ENCODE assay signal across 28 mouse cellular contexts in genomic region chr6:81647615-81648375, GRCm38 (mm10).
A peak's percentile ranks its signal among the peaks of the same experiment; 100 is the strongest.
DNase-seq lines count a peak whose midpoint lies in the region; ATAC-seq and TF ChIP-seq lines count a peak whose summit lies in the region.
"Had no signal": no experiment of that assay in that cellular context is flagged by ENCODE, and none has a peak within 500 bp of the region (broad histone marks: within the 10 kb centered on the region; RNA-seq: fewer than 3 reads in every experiment).

No protein-coding gene starts in this region.

- WGBS in limb, embryonic 14.5 days, result 77% methylated on average over 3 of the region's 3 CpGs
- WGBS in limb, embryonic 10.5 days, result 82% methylated on average over 3 of the region's 3 CpGs
- 52% methylated on average over 3 of the region's 3 CpGs for WGBS in lung, embryonic 16.5 days
- WGBS in lung, adult 2 months, result 48% methylated on average over 3 of the region's 3 CpGs
- WGBS in lung, postnatal 0 days, result 52% methylated on average over 3 of the region's 3 CpGs

- no peaks in the 10 kb centered on the region for H3K9me3 ChIP-seq in limb, embryonic 14.5 days (ENCODE audit: control insufficient read depth, low read length)
- no peaks in the 10 kb centered on the region for H3K9me3 ChIP-seq in limb, embryonic 10.5 days (replicated peaks)
- H3K9me3 ChIP-seq in lung, embryonic 16.5 days (ENCODE audit: control insufficient read depth, low read length), result no peaks in the 10 kb centered on the region
- H3K9me3 ChIP-seq in lung, postnatal 0 days (ENCODE audit: low read length), result no peaks in the 10 kb centered on the region
- H3K9me3 ChIP-seq: embryonic facial prominence, embryonic 15.5 days; forebrain, embryonic 12.5 days; forebrain, embryonic 15.5 days; heart, embryonic 10.5 days had no signal

- no peak overlapping the region for H3K4me3 ChIP-seq in limb, embryonic 14.5 days (replicated peaks; ENCODE audit: low read length)
- no peak overlapping the region for H3K4me3 ChIP-seq in limb, embryonic 10.5 days
- no peak overlapping the region for H3K4me3 ChIP-seq in lung, embryonic 16.5 days (ENCODE audit: low read length)
- H3K4me3 ChIP-seq in lung, adult 2 months (replicated peaks; ENCODE audit: extremely low read depth, low read depth, low read length), result no peak overlapping the region
- no peak overlapping the region for H3K4me3 ChIP-seq in lung, postnatal 0 days (ENCODE audit: low read depth, low read length)
- H3K4me3 ChIP-seq: embryonic facial prominence, embryonic 15.5 days; erythroblast, embryonic 14.5 days; forebrain, embryonic 12.5 days; forebrain, embryonic 15.5 days; heart, embryonic 10.5 days; heart, embryonic 13.5 days had no signal

- H3K4me1 ChIP-seq in limb, embryonic 14.5 days (ENCODE audit: control insufficient read depth, insufficient read depth, low read length), result no peaks in the 10 kb centered on the region
- no peaks in the 10 kb centered on the region for H3K4me1 ChIP-seq in limb, embryonic 10.5 days
- no peaks in the 10 kb centered on the region for H3K4me1 ChIP-seq in lung, embryonic 16.5 days (replicated peaks; ENCODE audit: control insufficient read depth, insufficient read depth, low read length)
- no peaks in the 10 kb centered on the region for H3K4me1 ChIP-seq in lung, adult 2 months (ENCODE audit: control insufficient read depth, insufficient read depth, low read length)
- H3K4me1 ChIP-seq in lung, postnatal 0 days (ENCODE audit: insufficient read depth, low read depth, low read length), result no peaks in the 10 kb centered on the region
- H3K4me1 ChIP-seq: embryonic facial prominence, embryonic 15.5 days; forebrain, embryonic 12.5 days; forebrain, embryonic 15.5 days; heart, embryonic 10.5 days; heart, embryonic 13.5 days had no signal

- peak; percentile 13 for DNase-seq in limb, embryonic 14.5 days (ENCODE audit: low spot score)
- DNase-seq in limb, embryonic 10.5 days (ENCODE audit: low spot score), result no peak
- DNase-seq in lung, adult 2 months, result no peak
- peak; percentile 78 for DNase-seq in lung, postnatal 0 days (ENCODE audit: low spot score)
- peak; percentile 30 for DNase-seq in lung, postnatal 36 days
- no peak for DNase-seq in right cerebral cortex, adult 18-20 months
- DNase-seq: adrenal gland, postnatal 10 days; adrenal gland, postnatal 36 days; B cell, adult 2 months; cerebellum, adult 18-20 months; cerebellum, adult 9-10 months; cerebellum, postnatal 25 days; gastrocnemius, postnatal 25 days; heart, adult 18-20 months; heart, postnatal 14 days; heart, postnatal 4 days had no signal

- ATAC-seq in limb, embryonic 14.5 days (ENCODE audit: low FRiP score, low read depth), result no peak
- peak; percentile 90 for ATAC-seq in lung, embryonic 16.5 days (ENCODE audit: low read depth)
- ATAC-seq in lung, postnatal 0 days, result peak; percentile 93
- ATAC-seq: forebrain, embryonic 15.5 days; hindbrain, postnatal 0 days; Patski had no signal

- no peak for TF ChIP-seq POLR2A in limb, embryonic 14.5 days (IDR thresholded peaks at IDR 0.05; ENCODE audit: borderline replicate concordance, extremely low read depth, insufficient read depth, insufficient read length)
- no peak for TF ChIP-seq POLR2A in lung, adult 2 months (IDR thresholded peaks at IDR 0.05; ENCODE audit: borderline replicate concordance, extremely low read depth, low read depth, low read length)

- no peak overlapping the region for H3K9ac ChIP-seq in limb, embryonic 14.5 days (ENCODE audit: low read depth, low read length, severe bottlenecking)
- H3K9ac ChIP-seq in lung, embryonic 16.5 days (ENCODE audit: low read length), result no peak overlapping the region
- no peak overlapping the region for H3K9ac ChIP-seq in lung, postnatal 0 days (replicated peaks; ENCODE audit: low read depth)
- H3K9ac ChIP-seq: embryonic facial prominence, embryonic 15.5 days; forebrain, embryonic 12.5 days; forebrain, embryonic 15.5 days; heart, embryonic 13.5 days; hindbrain, embryonic 14.5 days had no signal

- peak; percentile 89 for TF ChIP-seq EP300 in lung, postnatal 0 days (IDR thresholded peaks at IDR 0.05)

- H3K27ac ChIP-seq in limb, embryonic 14.5 days (replicated peaks; ENCODE audit: low read depth, low read length), result no peak overlapping the region
- H3K27ac ChIP-seq in limb, embryonic 10.5 days, result no peak overlapping the region
- peak overlapping the region; percentile 72 for H3K27ac ChIP-seq in lung, embryonic 16.5 days (ENCODE audit: low read length)
- peak overlapping the region; percentile 59; the same call in 1 of the 2 replicates for H3K27ac ChIP-seq in lung, postnatal 0 days (ENCODE audit: low read length)
- H3K27ac ChIP-seq: embryonic facial prominence, embryonic 15.5 days; forebrain, embryonic 12.5 days; forebrain, embryonic 15.5 days; heart, embryonic 10.5 days; heart, embryonic 13.5 days; hindbrain, embryonic 14.5 days; hindbrain, postnatal 0 days had no signal

- H3K36me3 ChIP-seq in limb, embryonic 14.5 days (ENCODE audit: control insufficient read depth, insufficient read depth, low read length), result no peaks in the 10 kb centered on the region
- H3K36me3 ChIP-seq in limb, embryonic 10.5 days, result no peaks in the 10 kb centered on the region
- no peaks in the 10 kb centered on the region for H3K36me3 ChIP-seq in lung, embryonic 16.5 days (ENCODE audit: control insufficient read depth, insufficient read depth, low read length)
- no peaks in the 10 kb centered on the region for H3K36me3 ChIP-seq in lung, postnatal 0 days (ENCODE audit: insufficient read depth, low read length)
- H3K36me3 ChIP-seq: embryonic facial prominence, embryonic 15.5 days; forebrain, embryonic 12.5 days; forebrain, embryonic 15.5 days; G1E; heart, embryonic 10.5 days; heart, embryonic 13.5 days had no signal

- no peak overlapping the region for H3K4me2 ChIP-seq in limb, embryonic 14.5 days (replicated peaks; ENCODE audit: low read depth, low read length, severe bottlenecking)
- H3K4me2 ChIP-seq in lung, embryonic 16.5 days (ENCODE audit: low read depth, low read length), result no peak overlapping the region
- no peak overlapping the region for H3K4me2 ChIP-seq in lung, postnatal 0 days (replicated peaks; ENCODE audit: low read depth, low read length)
- H3K4me2 ChIP-seq: embryonic facial prominence, embryonic 15.5 days; forebrain, embryonic 12.5 days; forebrain, embryonic 15.5 days; heart, embryonic 13.5 days; hindbrain, embryonic 14.5 days had no signal

- no peaks in the 10 kb centered on the region for H3K27me3 ChIP-seq in limb, embryonic 14.5 days (ENCODE audit: control insufficient read depth, insufficient read depth, low read length)
- no peaks in the 10 kb centered on the region for H3K27me3 ChIP-seq in limb, embryonic 10.5 days (ENCODE audit: low read depth, poor library complexity, severe bottlenecking)
- H3K27me3 ChIP-seq in lung, embryonic 16.5 days (ENCODE audit: control insufficient read depth, insufficient read depth, low read depth, low read length), result no peaks in the 10 kb centered on the region
- no peaks in the 10 kb centered on the region for H3K27me3 ChIP-seq in lung, postnatal 0 days (replicated peaks; ENCODE audit: insufficient read depth, low read length)
- H3K27me3 ChIP-seq: CH12.LX; embryonic facial prominence, embryonic 15.5 days; forebrain, embryonic 12.5 days; forebrain, embryonic 15.5 days; heart, embryonic 13.5 days had no signal

- TF ChIP-seq CTCF in lung, adult 2 months (IDR thresholded peaks at IDR 0.05; ENCODE audit: insufficient read depth, low read length), result no peak
- no peak for TF ChIP-seq CTCF in lung, postnatal 0 days (IDR thresholded peaks at IDR 0.05)

Comparison
In these comparisons a context has a peak if more than half of its experiments do, and no peak if none do; other contexts are left out.
1. DNase-seq: peak in limb, embryonic 14.5 days (single experiment), lung, postnatal 0 days (single experiment) and lung, postnatal 36 days (single experiment); none in limb, embryonic 10.5 days (single experiment), lung, adult 2 months (single experiment) and right cerebral cortex, adult 18-20 months (single experiment).
2. H3K27ac ChIP-seq: peak in lung, embryonic 16.5 days (single experiment) and lung, postnatal 0 days (single experiment); none in limb, embryonic 14.5 days (single experiment) and limb, embryonic 10.5 days (single experiment).